Mouse (Mus musculus): ENCODE results near the gene Ccdc141. TPM values are rescaled to one million over a fixed set of nuclear protein-coding genes. Genes with fewer than 3 reads are reported as not detected.

Ccdc141 gene
- total RNA-seq, 2 experiments from 2014 or later, result 101 to 119 TPM

DNA sequence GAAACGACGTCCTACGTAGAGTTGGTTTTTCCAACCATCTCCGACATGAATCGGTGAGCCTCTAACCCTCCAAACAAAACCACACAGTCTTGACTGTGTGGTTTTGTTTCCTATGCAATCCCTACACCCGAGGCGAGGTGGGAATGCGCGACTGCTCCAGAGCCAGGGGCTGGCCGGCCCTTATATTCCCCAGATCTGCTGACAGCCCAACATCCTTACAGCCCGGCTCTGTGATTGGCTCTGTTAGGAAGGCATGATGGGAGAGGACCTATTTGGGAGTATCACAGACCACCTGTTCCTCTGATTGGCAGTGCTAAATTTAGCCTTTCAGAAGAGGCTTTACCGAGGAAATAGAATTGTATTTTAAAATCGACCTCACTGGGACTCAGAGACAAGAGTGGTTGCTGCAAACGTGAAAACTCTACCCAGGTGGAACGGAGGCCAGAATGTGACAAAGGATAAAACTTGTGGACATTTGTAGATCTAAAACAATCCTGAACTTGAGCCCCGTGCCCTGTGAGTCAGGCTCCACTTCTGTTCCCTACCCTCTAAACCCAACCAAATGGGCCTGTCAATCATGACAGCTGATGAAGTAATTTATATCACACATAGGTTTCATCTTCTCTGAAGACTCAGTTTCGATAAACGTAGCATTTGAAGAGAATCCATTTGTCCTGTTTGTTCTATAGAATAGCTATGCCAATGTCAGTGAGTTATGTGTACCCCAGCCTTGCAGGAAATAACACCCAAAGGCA lies 187.9 kb downstream of the Ccdc141 start, which contains the start of gene Ttn:
TSS of gene Ttn (minus strand) at position 157 of the 755 bp plus-strand sequence.
- peak in 1 of 2 experiments; percentile 38 for DNase-seq (ENCODE audit: low spot score in 2 of 2)

DNA sequence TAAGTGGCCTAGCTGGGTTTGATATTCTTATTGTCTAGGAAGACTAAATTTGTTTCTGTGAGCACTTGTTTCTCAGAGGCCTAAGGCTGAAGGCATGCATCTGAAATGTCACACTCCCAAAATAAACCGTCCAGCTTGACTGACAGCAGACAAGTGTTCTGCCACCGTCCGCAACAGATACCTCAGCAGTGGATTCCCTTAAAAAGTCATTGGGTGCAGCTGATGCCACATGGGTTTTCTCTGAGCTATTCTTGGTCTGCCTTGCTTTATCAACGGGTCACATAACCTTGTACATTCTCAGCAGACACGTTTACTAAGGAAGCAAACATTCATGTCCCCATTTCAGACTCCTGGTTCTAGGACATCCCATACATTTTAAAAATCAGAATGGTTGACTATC lies 188.7 kb downstream of the Ccdc141 start:
- DNase-seq (ENCODE audit: low spot score in 2 of 2), result no peak

DNA sequence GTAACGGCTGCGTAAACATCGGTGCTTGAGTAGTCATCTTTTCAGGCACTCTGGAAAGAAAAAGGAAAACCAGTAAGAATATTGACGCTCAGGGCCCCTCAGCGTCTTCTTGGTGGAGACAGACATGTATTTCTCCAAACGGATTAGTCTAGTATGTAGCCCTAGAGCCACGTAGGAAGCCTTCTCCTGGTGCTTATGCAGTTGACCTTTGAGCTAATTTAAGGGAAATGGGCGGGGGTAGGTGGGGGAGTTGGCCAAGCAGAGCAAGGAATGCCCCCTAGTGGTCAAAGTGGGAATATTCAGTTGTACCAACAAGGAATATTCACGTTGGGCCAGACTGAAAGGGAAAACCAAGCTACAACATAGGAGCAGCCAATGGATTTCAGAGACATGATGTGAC lies 190.3 kb downstream of the Ccdc141 start:
- no peak for DNase-seq (ENCODE audit: low spot score in 2 of 2)

DNA sequence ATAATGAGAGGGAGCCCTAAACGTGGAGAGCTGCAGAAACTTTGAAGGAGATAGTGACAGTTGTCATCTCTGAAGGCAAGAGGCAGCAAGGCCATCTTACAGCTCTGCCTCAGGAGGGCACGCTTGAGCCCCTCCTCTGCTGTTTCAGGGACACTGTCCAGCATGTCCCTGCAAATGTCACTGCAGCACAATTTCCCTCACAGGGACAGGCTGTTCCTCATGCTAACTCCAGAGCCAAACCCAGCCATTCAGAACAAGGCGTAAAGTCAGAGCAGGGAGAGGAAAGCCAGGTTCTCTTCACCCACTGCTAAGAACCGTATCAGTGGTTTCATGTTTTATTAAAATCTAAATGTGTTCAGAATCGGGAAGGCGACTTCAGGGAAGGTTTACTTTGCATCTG lies 192.8 kb downstream of the Ccdc141 start:
- no peak for DNase-seq (ENCODE audit: low spot score in 2 of 2)

DNA sequence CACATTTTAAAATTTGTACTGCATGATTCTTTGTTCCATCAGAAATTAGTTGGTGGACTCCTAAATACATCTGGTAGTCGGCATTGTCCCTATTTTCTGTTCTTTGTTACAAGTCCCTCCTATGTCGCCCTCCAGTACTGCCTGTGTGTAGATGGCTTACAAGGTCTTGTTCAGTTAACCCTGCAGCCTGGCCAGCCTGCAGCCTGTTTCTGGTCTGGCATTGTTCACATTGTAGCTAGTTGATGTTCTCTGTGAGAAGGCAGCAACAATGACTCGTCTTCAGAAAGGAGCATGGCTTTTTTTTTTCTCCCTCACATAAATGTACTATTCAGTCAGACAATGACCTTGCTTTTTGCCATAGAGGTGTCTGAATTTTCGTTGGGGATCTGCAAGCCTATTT lies 198.4 kb downstream of the Ccdc141 start:
- DNase-seq (ENCODE audit: low spot score in 2 of 2), result no peak

DNA sequence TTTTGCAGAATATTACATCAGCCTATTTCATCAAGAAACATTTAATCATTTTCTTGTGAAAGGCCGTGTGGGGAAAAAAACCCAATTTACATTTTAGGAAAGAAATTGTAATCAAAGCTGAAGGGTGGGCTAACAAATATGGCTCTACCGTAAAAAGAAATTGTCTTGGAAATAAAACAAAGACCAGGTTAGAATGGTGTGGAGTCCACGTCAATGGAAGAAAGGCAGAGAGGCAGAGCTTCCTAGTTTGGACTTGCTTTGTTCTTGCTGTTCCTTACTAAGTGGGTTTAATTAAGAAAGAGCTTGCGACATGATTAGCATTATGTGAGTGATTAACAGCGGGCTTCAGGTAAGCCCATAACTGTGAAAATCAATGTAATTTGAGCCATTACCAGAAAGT lies 199.4 kb downstream of the Ccdc141 start:
- no peak for DNase-seq (ENCODE audit: low spot score in 2 of 2)

DNA sequence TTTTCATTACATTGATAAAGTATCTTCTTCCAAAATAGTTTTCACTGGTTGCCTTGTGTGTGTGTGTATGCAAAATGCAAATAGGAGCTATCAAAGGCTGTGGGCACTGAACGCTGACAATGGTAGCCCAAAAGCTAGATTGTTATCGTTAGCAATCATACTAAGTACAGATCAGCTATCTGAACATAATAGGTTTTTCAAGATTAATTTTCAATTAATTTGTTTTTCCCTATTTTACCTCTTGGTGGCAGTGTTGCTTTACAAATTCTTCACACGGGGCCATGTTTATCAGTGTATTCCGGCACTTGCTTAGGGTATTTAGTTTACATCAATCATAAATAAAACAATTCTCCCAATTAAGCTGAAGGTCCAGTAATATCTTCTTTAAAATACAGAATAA lies 199.8 kb downstream of the Ccdc141 start:
- DNase-seq (ENCODE audit: low spot score in 2 of 2), result no peak

DNA sequence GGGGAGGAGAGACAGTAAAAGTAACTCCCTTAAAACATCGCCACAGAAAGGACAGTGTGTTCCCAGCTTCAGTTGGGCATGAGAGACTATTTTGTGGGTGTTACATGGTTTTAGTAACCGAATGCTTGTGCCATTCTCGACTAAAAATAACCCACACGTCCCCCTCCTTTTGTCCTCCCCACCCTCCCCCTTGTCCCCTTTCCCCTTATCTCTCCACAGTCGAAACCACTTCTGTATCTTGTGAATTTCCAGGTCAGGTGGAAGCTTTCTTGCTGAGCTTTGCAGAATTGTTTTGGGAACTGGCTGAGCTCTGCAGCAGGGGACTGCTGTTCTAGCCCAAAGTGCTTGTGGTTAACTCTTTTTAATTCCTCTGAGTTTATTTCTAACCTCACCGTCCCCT lies 200.2 kb downstream of the Ccdc141 start:
- DNase-seq (ENCODE audit: low spot score in 2 of 2), result no peak

DNA sequence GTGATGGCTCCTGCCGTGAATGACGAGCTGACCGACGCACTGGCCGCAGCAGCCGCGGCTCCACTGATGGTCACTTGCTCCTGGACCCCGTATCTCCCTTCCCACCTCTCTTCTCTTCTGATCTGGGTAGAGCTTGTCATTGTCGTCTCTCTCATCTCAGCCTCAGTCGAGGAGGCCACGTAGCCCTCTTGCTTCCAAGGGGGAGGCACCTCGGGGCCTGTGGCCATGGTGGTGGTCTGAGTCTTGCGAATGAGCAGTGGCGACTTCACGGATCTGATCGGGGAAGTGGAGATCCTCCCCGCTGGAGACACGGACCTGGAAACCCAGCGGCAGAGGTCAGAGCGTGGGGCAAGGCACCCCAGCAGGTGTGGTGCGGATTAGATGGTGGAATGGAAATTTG lies 200.8 kb downstream of the Ccdc141 start:
- no peak for DNase-seq (ENCODE audit: low spot score in 2 of 2)

DNA sequence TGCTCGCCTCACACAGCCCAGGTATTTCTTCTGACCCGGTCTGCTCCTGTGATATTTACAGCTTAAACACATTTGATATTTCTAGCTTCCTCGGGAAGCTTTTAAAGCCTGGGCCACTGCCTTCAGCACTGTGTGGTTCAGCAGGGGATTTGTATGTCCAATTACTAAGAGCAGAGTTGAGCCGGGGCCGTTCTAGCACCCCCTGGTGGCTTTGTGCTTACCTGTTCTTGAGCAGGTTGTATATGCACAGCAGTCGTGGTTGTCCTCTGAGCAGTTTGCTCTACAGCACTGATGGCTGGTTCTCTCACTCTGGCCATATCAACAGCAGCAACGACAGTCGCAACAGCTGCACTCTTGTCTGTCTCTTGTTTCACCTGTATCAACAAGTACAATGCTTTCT lies 201.5 kb downstream of the Ccdc141 start:
- DNase-seq (ENCODE audit: low spot score in 2 of 2), result peak; percentile 49 to 70

DNA sequence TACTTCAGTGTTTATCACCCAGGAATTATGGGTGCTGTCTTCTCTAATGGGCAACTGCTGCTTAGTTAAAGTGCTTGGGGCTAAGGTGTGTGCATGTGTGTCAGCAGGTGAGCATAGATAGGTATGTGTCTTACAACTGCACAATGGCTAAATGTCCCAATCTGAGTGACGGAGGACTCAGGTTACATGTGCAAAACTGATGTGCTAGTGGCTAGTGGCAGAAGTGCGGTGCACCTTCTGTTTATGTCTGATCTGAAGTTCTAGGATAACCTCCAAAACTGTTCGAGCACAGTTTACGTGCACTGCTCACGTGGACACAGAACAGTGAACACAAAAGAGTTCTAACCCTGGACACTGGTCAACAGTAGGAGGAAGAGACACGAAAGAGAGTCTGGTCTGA lies 203.9 kb downstream of the Ccdc141 start:
- DNase-seq (ENCODE audit: low spot score in 2 of 2), result no peak

DNA sequence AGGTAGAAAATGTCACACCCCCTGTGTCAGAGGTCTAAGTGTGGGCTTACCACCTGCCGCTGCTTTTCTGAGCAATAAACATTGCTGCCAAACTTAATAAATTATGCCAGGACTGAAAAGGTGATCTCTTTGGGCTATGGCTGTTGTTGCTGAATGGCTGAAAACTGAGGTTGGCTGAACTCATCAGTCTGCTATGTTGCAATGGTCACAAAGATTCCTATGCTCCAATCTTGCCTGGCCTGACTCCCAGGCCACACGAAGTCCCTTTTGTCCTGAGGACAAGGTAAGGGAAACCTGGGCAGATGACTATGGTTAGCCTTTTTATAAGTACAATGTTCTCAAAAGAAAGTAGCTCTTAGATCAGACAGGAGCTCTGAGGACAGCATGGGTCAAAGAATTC lies 204.4 kb downstream of the Ccdc141 start:
- no peak for DNase-seq (ENCODE audit: low spot score in 2 of 2)

DNA sequence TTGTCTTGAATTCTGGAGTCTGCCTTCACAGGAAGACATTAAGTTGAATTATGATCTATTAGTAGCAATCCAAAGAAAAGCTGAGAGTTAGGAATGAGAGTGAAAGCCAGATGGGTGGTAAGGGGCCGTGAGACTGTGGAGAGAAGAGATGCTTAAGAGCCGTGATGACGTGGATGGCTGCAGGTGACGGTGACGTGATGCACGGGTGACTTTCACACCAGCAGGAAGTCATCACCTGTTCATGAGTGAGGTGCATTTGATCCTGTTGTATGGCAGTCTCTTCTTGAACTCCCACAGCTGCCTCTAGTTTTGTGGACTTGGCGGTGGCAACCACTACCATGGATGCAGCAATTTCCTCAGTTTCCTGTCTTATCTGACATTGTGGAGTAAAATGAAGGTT lies 204.9 kb downstream of the Ccdc141 start:
- DNase-seq (ENCODE audit: low spot score in 2 of 2), result no peak

DNA sequence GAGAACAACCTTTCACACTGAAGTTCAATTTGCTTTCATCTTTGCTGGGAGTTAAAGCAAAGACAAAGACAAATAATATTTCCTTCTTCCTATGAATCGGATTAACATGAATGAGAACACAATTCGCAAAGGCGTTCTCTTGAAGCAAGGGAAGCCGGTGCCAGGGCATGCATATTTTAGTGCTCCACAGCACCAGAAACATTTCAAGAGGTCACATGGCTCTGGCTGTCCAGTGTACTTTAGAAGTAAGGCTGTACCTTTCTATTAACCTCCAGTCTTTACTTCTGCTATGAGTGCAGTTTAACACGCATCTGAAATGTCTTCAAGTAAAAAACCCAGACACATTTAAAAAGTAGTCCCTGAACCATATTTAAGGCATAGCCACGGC lies 208.4 kb downstream of the Ccdc141 start:
- DNase-seq (ENCODE audit: low spot score in 2 of 2), result no peak

DNA sequence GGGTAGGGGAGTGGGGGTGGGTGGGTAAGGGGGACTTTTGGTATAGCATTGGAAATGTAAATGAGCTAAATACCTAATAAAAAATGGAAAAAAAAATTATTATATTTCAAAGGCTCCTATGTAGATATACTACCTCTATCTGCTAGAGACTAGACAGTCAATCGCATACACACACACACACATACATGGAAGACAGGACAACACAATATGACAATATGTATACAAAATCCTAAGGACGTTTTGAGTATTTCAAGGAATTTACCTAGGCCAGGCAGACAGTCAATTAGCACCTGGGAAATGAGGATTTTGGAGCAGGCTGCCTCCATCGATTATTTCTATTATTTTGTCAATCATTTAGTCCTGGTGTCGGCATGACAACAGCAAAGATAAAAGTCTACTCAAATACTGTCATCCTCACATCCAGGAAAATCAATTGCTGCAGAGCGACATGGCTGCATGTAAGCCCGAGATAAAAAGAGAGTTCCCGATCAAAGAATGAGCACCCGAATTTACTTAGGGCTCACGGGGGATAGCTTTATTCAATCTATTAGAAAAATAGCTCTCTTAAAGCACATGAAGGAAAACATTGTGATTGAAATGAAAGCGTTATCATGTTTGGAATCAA lies 208.9 kb downstream of the Ccdc141 start:
- DNase-seq (ENCODE audit: low spot score in 2 of 2), result no peak

Small RNA genes within 50 kb of the gene (microRNA-seq; reads per million reads assigned to microRNA genes)
- gene Gm44360, result not detected

Other genes with a start within 250 kb of the Ccdc141 start
- 1,000 to 10,000 TPM; 3,850 to 4,932 TPM for gene Ttn, start 188.1 kb downstream of the Ccdc141 start, total RNA-seq (2021)
- gene Sestd1, start 110.0 kb upstream of the Ccdc141 start, total RNA-seq (2021), result 10 to 100 TPM; 25.3 to 30.0 TPM

All from gastrocnemius, postnatal 4 days (tissue).